Mouse (Mus musculus): ENCODE results near the gene Gm49337. TPM values are rescaled to one million over a fixed set of nuclear protein-coding genes. Genes with fewer than 3 reads are reported as not detected.

Gene Gm49337
- total and polyA plus RNA-seq, 3 experiments, result not detected

DNA sequence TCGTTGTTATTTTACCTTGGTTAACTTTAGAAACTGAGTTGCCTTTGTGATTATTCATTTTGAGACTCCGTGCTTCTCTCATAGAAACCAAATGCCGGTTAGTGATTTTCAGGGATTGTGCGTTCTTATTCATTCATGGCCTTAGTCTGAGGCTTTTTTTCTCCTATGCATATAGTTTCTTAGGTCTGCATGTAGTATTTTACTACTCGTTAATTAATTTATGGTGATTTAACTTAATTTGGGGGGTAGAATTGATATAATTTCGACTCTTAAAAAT, 49.6 kb downstream of the Gm49337 start:
- no peaks in the 10 kb centered on the region for H3K27me3 ChIP-seq (ENCODE audit: control insufficient read depth in 1 of 2, insufficient read depth in 2 of 2, low read length in 2 of 2)
- peaks cover 4% of the 10 kb centered on the region in 2 experiments; a peak in 3 of 4 replicates for H3K4me1 ChIP-seq (ENCODE audit: control insufficient read depth in 1 of 2, insufficient read depth in 2 of 2, low read length in 2 of 2)
- peaks cover 4% of the 10 kb centered on the region; the same call in 1 of the 2 replicates for H3K79me2 ChIP-seq (ENCODE audit: control insufficient read depth, insufficient read depth, low read length, poor library complexity)
- TF ChIP-seq TCF12 (IDR thresholded peaks at IDR 0.05; ENCODE audit: low read depth, low read length), result no peak
- no peak for TF ChIP-seq GATA1 (IDR thresholded peaks at IDR 0.05; ENCODE audit: low read depth, low read length)
- no peak for TF ChIP-seq RCOR1 (IDR thresholded peaks at IDR 0.05; ENCODE audit: low read depth, low read length)
- no peak for TF ChIP-seq CHD1 (IDR thresholded peaks at IDR 0.05; ENCODE audit: low read depth, low read length)
- no peak for TF ChIP-seq MAFK (IDR thresholded peaks at IDR 0.05; ENCODE audit: borderline replicate concordance, low read depth, low read length)
- TF ChIP-seq NELFE (IDR thresholded peaks at IDR 0.05; ENCODE audit: low read depth, low read length), result no peak
- no peak for DNase-seq (ENCODE audit: low read depth, low spot score)
- H3K27ac ChIP-seq (ENCODE audit: control insufficient read depth, low read depth, low read length), result no peak overlapping the region
- peak overlapping the region; percentile 84 to 85 for H3K4me3 ChIP-seq (ENCODE audit: control insufficient read depth in 1 of 2, insufficient read depth in 1 of 2, low read depth in 2 of 2, low read length in 2 of 2)
- peak overlapping the region; percentile 84 for H3K9ac ChIP-seq (ENCODE audit: control insufficient read depth, low read depth, low read length, poor library complexity, severe bottlenecking)
- no peaks in the 10 kb centered on the region for H3K9me3 ChIP-seq (replicated peaks; ENCODE audit: insufficient read depth, low read length)
- H3K36me3 ChIP-seq (ENCODE audit: control insufficient read depth in 1 of 2, insufficient read depth in 2 of 2, low read length in 2 of 2), result peaks cover 0 to 8% of the 10 kb centered on the region in 2 experiments; a peak in 2 of 4 replicates

DNA sequence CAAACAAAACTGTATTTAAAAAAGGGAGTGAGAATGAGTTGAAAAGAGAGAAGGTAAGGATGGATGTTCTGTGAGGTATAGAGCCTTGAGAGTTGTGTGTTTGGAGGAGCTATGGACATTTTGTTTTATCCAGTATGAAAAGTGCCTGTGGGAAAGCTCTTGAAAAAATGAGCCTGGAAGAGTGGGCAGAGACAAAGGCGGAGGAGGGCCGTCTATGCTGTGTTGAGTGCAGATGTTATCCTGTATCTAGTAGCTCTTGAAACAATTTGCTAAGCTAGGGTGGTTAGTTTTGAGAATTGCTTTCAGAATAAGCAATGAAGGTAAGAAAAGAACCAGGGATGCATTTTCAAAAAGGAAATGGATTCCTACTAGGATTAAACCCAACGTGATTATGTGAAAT, 70.2 kb downstream of the Gm49337 start:
- H3K27me3 ChIP-seq (ENCODE audit: control insufficient read depth in 1 of 2, insufficient read depth in 2 of 2, low read length in 2 of 2), result no peaks in the 10 kb centered on the region
- no peaks in the 10 kb centered on the region for H3K79me2 ChIP-seq (ENCODE audit: control insufficient read depth, insufficient read depth, low read length, poor library complexity)
- no peaks in the 10 kb centered on the region for H3K9me3 ChIP-seq (replicated peaks; ENCODE audit: insufficient read depth, low read length)
- TF ChIP-seq ZMIZ1 (IDR thresholded peaks at IDR 0.05; ENCODE audit: low read depth, low read length), result no peak
- TF ChIP-seq JUND (IDR thresholded peaks at IDR 0.05; ENCODE audit: low read depth, low read length), result no peak
- TF ChIP-seq MEF2A (IDR thresholded peaks at IDR 0.05; ENCODE audit: extremely low read depth, insufficient replicate concordance, low read depth, low read length, poor library complexity, severe bottlenecking), result no peak
- peaks cover 0 to 15% of the 10 kb centered on the region in 2 experiments; a peak in 2 of 4 replicates for H3K36me3 ChIP-seq (ENCODE audit: control insufficient read depth in 1 of 2, insufficient read depth in 2 of 2, low read length in 2 of 2)
- no peak overlapping the region for H3K27ac ChIP-seq (ENCODE audit: control insufficient read depth, low read depth, low read length)
- no peak overlapping the region for H3K4me3 ChIP-seq (ENCODE audit: control insufficient read depth in 1 of 2, insufficient read depth in 1 of 2, low read depth in 2 of 2, low read length in 2 of 2)
- no peak for DNase-seq (ENCODE audit: low read depth, low spot score)
- H3K9ac ChIP-seq (ENCODE audit: control insufficient read depth, low read depth, low read length, poor library complexity, severe bottlenecking), result no peak overlapping the region
- peaks cover 5 to 14% of the 10 kb centered on the region in 2 experiments; a peak in 3 of 4 replicates for H3K4me1 ChIP-seq (ENCODE audit: control insufficient read depth in 1 of 2, insufficient read depth in 2 of 2, low read length in 2 of 2)

DNA sequence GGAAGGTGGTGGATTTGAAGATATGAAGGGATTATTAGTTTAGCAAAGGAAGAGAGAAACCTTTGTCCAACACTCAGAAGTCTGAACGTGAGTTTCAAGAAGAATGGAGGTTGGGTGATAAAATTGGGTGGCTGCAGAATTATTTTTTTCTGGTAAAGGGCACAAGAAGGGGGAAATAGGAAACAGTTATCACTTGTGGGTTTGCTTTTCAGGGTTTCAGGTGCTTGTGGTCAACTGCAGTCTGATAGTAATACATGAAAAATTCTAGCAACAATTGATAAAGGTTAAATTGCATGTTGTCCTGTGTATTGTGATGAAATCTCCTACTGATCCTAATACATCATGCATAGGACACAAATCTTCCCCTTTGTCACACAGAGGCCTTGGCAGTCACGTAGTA, 71.1 kb downstream of the Gm49337 start:
- H3K36me3 ChIP-seq (ENCODE audit: control insufficient read depth in 1 of 2, insufficient read depth in 2 of 2, low read length in 2 of 2), result peaks cover 0 to 15% of the 10 kb centered on the region in 2 experiments; a peak in 2 of 4 replicates
- peak; percentile 24 for DNase-seq (ENCODE audit: low read depth, low spot score)
- TF ChIP-seq SMC3 (IDR thresholded peaks at IDR 0.05; ENCODE audit: low read depth, low read length), result no peak
- no peak for TF ChIP-seq POLR2AphosphoS2 (IDR thresholded peaks at IDR 0.05; ENCODE audit: low read length)
- no peak for TF ChIP-seq ZKSCAN1 (IDR thresholded peaks at IDR 0.05; ENCODE audit: low read depth, low read length)
- TF ChIP-seq UBTF (IDR thresholded peaks at IDR 0.05; ENCODE audit: borderline replicate concordance, insufficient read depth, low read depth, low read length), result no peak
- no peak for TF ChIP-seq TBP (IDR thresholded peaks at IDR 0.05; ENCODE audit: low read depth, low read length)
- TF ChIP-seq SIN3A (IDR thresholded peaks at IDR 0.05; ENCODE audit: low read length), result peak; percentile 20; the same call in 1 of the 2 replicates
- TF ChIP-seq GATA1 (IDR thresholded peaks at IDR 0.05; ENCODE audit: low read depth, low read length), result peak; percentile 58
- no peak for TF ChIP-seq MEF2A (IDR thresholded peaks at IDR 0.05; ENCODE audit: extremely low read depth, insufficient replicate concordance, low read depth, low read length, poor library complexity, severe bottlenecking)
- peak; percentile 35; the same call in 1 of the 2 replicates for TF ChIP-seq MXI1 (IDR thresholded peaks at IDR 0.05; ENCODE audit: low read depth, low read length)
- TF ChIP-seq GABPA (IDR thresholded peaks at IDR 0.05; ENCODE audit: low read depth, low read length), result no peak
- no peak for TF ChIP-seq ZC3H11A (IDR thresholded peaks at IDR 0.05; ENCODE audit: low read depth, low read length)
- TF ChIP-seq POLR2AphosphoS5 (IDR thresholded peaks at IDR 0.05; ENCODE audit: borderline replicate concordance, low read depth, low read length), result no peak
- TF ChIP-seq MAZ (IDR thresholded peaks at IDR 0.05; ENCODE audit: low read depth, low read length), result 0 out of 2 replicates have a peak, but pooled peaks have one; percentile 21
- no peak for TF ChIP-seq TAL1 (IDR thresholded peaks at IDR 0.05; ENCODE audit: low read length)
- TF ChIP-seq MAX (IDR thresholded peaks at IDR 0.05; ENCODE audit: low read length), result no peak
- TF ChIP-seq RCOR1 (IDR thresholded peaks at IDR 0.05; ENCODE audit: low read depth, low read length), result peak; percentile 67; the same call in 1 of the 2 replicates
- no peak for TF ChIP-seq E2F4 (IDR thresholded peaks at IDR 0.05; ENCODE audit: borderline replicate concordance, low read depth, low read length)
- TF ChIP-seq ZMIZ1 (IDR thresholded peaks at IDR 0.05; ENCODE audit: low read depth, low read length), result no peak
- peak; percentile 61 for TF ChIP-seq ZNF384 (IDR thresholded peaks at IDR 0.05; ENCODE audit: low read depth, low read length)
- no peak for TF ChIP-seq CHD1 (IDR thresholded peaks at IDR 0.05; ENCODE audit: low read depth, low read length)
- no peak for TF ChIP-seq USF2 (IDR thresholded peaks at IDR 0.05; ENCODE audit: borderline replicate concordance in 1 of 2, insufficient read depth in 1 of 2, low read depth in 1 of 2, low read length in 2 of 2)
- no peak for TF ChIP-seq NELFE (IDR thresholded peaks at IDR 0.05; ENCODE audit: low read depth, low read length)

More for the DNA sequence above, 71.1 kb downstream of the Gm49337 start:
- Histone ChIP-seq H3K4me3 (ENCODE audit: control insufficient read depth in 1 of 2, insufficient read depth in 1 of 2, low read depth in 2 of 2, low read length in 2 of 2) (no peak overlapping the region), H3K27ac (ENCODE audit: control insufficient read depth, low read depth, low read length) (no peak overlapping the region), H3K9me3 (replicated peaks; ENCODE audit: insufficient read depth, low read length) (no peaks in the 10 kb centered on the region), H3K27me3 (ENCODE audit: control insufficient read depth in 1 of 2, insufficient read depth in 2 of 2, low read length in 2 of 2) (no peaks in the 10 kb centered on the region), H3K79me2 (ENCODE audit: control insufficient read depth, insufficient read depth, low read length, poor library complexity) (no peaks in the 10 kb centered on the region), H3K9ac (ENCODE audit: control insufficient read depth, low read depth, low read length, poor library complexity, severe bottlenecking) (no peak overlapping the region), H3K4me1 (ENCODE audit: control insufficient read depth in 1 of 2, insufficient read depth in 2 of 2, low read length in 2 of 2) (peaks cover 5 to 14% of the 10 kb centered on the region in 2 experiments; a peak in 3 of 4 replicates)
